Mouse (Mus musculus) common myeloid progenitor, adult 5-6 weeks (primary cell): ENCODE data around the gene 1700017B05Rik. TPM values are rescaled to one million over a fixed set of nuclear protein-coding genes. Genes with fewer than 3 reads are reported as not detected.
"Not testable (repeated sequence)": the region's sequence is repeated elsewhere in the genome, so short reads cannot be mapped to it uniquely, and the experiment has no call there.

Experiments used
- ATAC-seq: replicated peaks from 2 replicates; pipeline ENCODE4 v1.8.0; 2016; ENCODE audit warnings: low read depth, mild to moderate bottlenecking, moderate TSS enrichment, inconsistent platforms; ENCODE audit not compliant: poor library complexity, severe bottlenecking
- total RNA-seq: library from RNA; stranded (forward); fragments of 200-1000, 187-1606 nt; gene quantifications from 2 replicates; pipeline ENCODE4 v1.2.3, GENCODE M21; 2017

1700017B05Rik gene
- 19.6 and 31.9 TPM in 2 replicates for total RNA-seq

- peak; percentile 23 for ATAC-seq
Observed at GRCm38 (mm10) chr9:57261913-57262794, at the start of gene 1700017B05Rik. 1700017B05Rik (minus strand) TSS chr9:57262612.

DNA sequence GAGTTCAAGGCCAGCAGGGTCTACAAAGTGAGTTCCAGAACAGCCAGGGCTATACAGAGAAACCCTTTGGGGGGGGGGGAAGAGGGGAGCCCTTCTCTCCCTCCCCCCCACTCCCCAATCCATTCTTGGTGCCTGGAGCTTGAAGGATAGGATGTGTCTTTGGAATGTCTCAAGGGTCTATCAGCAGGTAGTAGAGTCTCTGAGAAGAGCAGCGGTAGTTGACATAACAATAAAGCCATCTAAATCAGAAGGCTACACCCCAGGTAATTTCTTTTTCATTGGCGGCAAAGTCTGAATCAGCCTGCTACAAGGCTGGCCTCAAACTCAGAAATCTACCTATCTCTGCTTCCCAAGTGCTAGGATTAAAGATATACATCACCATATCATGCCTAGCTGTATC lies 48.5 kb upstream of the 1700017B05Rik start:
- ATAC-seq: no peak

GRCm38 (mm10) chr9:57309353-57309752 lies 46.9 kb upstream of the 1700017B05Rik start:
- no peak for ATAC-seq

GRCm38 (mm10) chr9:57307456-57307855 lies 45.0 kb upstream of the 1700017B05Rik start:
- no peak for ATAC-seq

DNA sequence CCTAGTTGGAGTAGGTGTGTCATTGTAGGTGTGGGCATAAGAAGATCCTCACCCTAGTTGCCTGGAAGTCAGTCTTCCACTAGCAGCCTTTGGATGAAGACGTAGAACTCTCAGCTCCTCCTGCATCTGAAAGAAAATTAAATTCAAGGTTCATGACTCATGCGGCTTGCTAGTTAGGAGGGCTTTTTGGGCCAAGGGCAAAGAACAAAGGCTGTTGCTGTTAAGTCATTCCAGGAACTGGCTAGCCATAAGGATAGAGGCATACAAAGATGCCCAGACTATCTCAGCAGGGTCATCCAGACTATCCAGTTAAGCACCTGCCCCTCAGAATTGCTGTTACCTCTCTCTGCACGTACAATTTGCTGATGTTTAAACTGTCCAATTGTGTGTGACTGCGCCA lies 42.3 kb upstream of the 1700017B05Rik start:
- not testable (repeated sequence) for ATAC-seq

GRCm38 (mm10) chr9:57304251-57304650 lies 41.8 kb upstream of the 1700017B05Rik start:
- no peak for ATAC-seq

DNA sequence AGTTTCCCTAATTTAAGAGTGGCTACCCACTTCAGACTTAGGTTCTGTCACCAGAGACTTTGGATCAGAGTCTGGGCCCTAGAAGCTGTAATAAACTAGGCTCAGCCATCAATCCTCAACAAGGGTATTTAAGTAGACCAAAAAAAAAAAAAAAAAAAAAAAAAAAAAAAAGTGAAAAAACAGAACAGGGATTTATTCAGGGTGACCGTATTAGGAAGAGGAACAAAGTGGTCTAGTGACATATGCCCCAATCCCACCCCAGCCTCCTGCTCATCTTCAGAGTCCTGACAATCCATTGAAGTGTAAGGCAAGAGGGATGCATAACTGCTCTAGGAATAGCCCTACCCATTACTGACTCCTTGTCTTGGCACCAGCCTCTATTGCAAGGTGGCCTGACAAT lies 40.9 kb upstream of the 1700017B05Rik start:
- no peak for ATAC-seq

- no peak for ATAC-seq
Observed at GRCm38 (mm10) chr9:57300825-57301224, 38.4 kb upstream of the 1700017B05Rik start.

DNA sequence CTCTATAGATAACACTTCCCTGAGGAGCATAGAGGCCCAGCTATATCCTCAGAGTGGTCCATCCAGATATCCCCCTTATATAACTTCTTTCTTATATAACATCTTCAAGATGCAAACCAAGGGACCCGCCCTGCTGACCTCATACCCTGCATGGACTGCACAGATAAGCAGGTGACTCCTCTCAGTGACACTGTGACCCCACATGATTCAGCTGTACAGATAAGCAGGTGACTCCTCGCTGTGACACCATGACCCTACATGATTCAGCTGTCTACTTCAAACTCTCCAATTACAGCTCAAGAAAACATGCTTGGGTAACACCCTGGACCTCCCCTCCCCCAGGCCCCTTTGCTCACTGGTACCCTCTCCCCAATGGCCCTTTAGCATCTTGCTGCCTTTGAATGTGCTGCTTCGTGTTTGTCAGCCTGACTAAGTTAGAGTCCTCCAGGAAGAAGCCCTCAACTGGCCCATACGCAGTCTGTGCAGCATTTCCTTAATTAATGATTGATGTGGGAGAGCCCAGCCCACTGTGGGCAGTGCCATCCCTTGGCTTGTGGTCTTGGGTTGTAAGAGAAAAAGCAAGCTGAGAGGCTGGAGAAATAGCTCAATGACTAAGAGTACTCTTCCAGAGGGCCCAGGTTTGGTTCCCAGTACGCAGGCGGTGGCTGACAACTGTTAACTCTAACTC lies 37.5 kb upstream of the 1700017B05Rik start:
- ATAC-seq: peak; percentile 80

- ATAC-seq: no peak
Observed at GRCm38 (mm10) chr9:57297938-57298337, 35.5 kb upstream of the 1700017B05Rik start.

DNA sequence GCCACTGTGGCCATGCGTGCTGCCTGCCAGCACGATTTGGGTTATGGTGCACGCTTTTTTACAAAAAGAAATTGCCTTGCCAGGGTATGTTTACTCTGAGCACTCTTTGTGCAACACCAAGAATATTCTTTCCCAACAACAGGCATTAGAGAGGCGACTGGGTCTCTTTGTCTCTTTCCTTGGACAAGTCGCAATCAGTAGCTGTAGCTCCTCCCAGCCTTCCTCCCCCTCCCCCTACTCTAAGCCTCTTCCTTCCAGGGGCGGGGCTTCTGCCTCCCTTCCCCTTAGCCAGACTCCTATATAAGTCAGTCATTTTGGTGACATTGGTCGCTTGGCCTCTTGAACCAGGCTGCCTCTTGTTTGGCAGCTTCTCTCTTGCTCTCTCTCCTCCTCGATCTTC lies 33.9 kb upstream of the 1700017B05Rik start:
- ATAC-seq: no peak

- ATAC-seq: no peak
Observed at GRCm38 (mm10) chr9:57295666-57296065, 33.3 kb upstream of the 1700017B05Rik start.

DNA sequence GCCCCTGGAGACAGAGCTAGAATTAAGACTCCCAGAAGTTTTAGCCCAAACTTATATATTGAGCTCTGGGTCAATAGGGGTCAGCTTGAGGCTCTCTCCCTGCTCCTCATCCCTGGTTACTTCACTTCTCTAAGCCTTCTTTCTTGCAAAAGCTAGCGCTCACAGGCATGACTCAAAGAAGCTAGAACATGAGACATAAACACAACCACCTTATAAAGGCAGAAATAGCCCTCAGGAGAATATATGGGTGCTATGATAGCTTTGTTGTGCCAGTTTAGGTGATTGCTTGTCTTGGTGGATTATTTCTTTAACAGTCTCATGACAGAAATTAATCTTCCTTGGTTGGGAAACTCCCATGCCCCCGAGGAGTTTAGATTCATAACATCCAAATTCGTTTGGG lies 32.5 kb upstream of the 1700017B05Rik start:
- ATAC-seq: no peak

- no peak for ATAC-seq
Observed at GRCm38 (mm10) chr9:57287183-57287582, 24.8 kb upstream of the 1700017B05Rik start.

DNA sequence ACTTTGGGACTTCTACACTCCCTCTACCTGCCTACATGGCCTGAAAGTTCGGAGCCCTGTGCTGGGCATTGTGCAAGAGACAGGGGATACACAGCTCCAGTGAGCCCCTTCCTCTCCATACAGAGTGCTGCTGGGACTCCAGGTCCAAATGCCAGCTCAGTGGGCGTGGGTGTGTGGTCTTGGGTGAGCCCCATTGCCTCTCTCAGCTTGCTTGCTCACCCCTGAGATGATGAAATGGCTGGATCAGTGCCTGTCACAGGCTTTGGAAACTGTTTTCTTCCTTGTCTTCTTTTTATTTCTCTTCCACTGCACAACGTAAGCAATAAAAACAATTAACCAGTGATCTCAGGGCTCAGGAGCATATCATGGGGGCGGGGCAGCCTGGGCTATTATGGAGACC lies 20.9 kb upstream of the 1700017B05Rik start:
- ATAC-seq: no peak

DNA sequence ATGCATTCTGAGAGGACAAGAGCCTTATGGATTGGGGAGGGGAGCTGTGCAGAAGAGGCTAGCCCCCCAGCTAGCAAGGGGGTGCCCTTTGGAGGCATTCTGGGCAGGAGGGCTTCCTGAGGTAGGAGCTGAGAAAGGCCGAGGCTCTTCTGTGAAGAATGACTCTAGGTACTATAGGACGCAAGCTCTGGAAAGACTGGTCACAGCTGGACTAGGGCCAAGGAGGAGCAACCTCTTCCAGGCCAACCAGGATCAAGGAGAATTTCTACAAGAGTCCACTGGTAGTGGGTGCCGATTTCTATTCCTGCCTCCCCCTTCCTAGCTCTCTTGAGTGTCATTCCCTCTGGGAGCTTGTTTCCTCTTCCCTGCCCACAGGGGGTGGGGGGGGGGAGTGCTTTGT lies 20.3 kb upstream of the 1700017B05Rik start:
- ATAC-seq: no peak

GRCm38 (mm10) chr9:57281549-57281948 lies 19.1 kb upstream of the 1700017B05Rik start:
- no peak for ATAC-seq

GRCm38 (mm10) chr9:57279441-57279840 lies 17.0 kb upstream of the 1700017B05Rik start:
- ATAC-seq: no peak

GRCm38 (mm10) chr9:57278268-57278667 lies 15.9 kb upstream of the 1700017B05Rik start:
- ATAC-seq: peak; percentile 85

GRCm38 (mm10) chr9:57276311-57276710 lies 13.9 kb upstream of the 1700017B05Rik start:
- no peak for ATAC-seq

GRCm38 (mm10) chr9:57273805-57274494 lies 11.5 kb upstream of the 1700017B05Rik start:
- no peak for ATAC-seq
